Mouse (Mus musculus): ENCODE data around the gene Hfm1.

GRCm38 (mm10) chr5:106973883-106974282, 47.8 kb upstream of the Hfm1 start:
- TF ChIP-seq CTCF (IDR thresholded peaks at IDR 0.05; ENCODE audit: borderline replicate concordance, control insufficient read depth, extremely low read depth, insufficient read depth, low read length, poor library complexity) (no peak), POLR2A (IDR thresholded peaks at IDR 0.05; ENCODE audit: control insufficient read depth, extremely low read depth, insufficient read depth, low read length, poor library complexity) (no peak)

Data from thymus, adult 2 months (tissue).